Mouse (Mus musculus): ENCODE data around the gene Napsa.

Napsa gene

GRCm38 (mm10) chr7:44597666-44598065 lies 25.5 kb downstream of the Napsa start:
- peak in 1 of 2 experiments; percentile 10 for DNase-seq

GRCm38 (mm10) chr7:44598336-44598735 lies 26.2 kb downstream of the Napsa start:
- peak; percentile 12 to 15 for DNase-seq

GRCm38 (mm10) chr7:44600691-44601262 lies 28.6 kb downstream of the Napsa start:
- peak in 1 of 2 experiments; percentile 6 for DNase-seq

- DNase-seq = peak; percentile 12 to 32
These were observed 29.5 kb downstream of the Napsa start for GRCm38 (mm10) chr7:44601646-44602045.

DNA sequence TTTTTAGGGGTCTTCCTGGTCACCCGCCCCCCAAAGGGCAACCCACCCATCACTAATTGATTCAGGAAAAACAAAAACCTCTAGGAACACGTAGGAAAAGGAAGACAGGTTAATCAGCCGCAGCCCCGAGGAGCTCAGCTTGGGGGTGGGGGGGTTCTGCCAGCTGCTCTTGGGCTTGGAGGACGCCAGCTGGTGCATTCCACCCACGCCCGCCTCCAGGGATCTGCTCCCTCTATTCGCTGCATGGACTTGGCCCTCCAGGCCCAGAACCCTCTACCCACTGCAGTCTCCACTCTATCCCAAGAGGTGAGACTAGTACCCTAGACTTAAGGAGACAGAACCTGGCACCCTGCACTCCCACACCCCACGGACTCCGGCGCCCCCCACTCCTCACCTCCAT lies 30.3 kb downstream of the Napsa start:
- DNase-seq = peak; percentile 74 to 82

- peak in 1 of 2 experiments; percentile 39 for DNase-seq
These were observed 31.1 kb downstream of the Napsa start for GRCm38 (mm10) chr7:44603186-44603855.

- peak; percentile 62 to 74 for DNase-seq
These were observed 32.0 kb downstream of the Napsa start for GRCm38 (mm10) chr7:44604139-44604606.

- DNase-seq = no peak
These were observed 32.4 kb downstream of the Napsa start for GRCm38 (mm10) chr7:44604619-44605018.

- no peak for DNase-seq
These were observed 33.3 kb downstream of the Napsa start for GRCm38 (mm10) chr7:44605436-44605835.

DNA sequence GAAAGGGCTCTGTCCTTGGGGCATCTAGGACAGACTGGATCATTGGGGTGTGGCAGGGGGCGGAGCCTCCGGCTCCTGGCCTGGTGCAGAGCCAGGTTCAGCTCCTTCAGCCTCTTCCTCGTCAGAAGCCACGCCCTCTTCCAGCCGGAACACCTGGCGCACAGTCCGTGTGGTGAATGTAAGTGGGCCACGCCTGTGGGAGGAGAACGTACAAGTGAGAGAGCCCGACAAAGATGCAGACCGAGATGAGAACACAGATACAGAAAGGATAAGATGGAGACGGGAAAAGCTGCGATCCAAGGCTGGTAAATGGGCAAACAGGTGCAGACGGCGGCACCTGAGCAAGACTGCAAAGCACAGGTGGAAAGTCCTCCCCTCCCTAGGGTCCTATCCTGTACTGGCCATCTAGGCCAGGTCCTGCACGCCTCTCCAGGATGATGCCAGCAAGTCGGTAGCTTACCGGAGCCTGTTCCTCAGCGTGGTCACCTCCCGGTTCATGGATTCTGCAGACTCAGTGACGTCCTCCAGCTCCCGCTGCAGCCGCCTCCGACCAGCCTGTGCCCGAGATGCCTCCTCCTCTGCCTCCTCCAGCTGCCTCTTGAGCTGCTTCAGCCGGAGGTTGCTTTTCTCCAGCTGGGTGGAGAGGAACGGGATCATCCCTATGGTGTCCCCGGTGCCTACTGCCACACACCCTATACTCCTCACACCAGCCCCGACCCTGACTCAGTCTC lies 34.2 kb downstream of the Napsa start:
- peak in 1 of 2 experiments; percentile 48 for DNase-seq

GRCm38 (mm10) chr7:44612192-44612591 lies 40.0 kb downstream of the Napsa start:
- DNase-seq = no peak

- DNase-seq = no peak
These were observed 42.0 kb downstream of the Napsa start for GRCm38 (mm10) chr7:44614041-44614688.

DNA sequence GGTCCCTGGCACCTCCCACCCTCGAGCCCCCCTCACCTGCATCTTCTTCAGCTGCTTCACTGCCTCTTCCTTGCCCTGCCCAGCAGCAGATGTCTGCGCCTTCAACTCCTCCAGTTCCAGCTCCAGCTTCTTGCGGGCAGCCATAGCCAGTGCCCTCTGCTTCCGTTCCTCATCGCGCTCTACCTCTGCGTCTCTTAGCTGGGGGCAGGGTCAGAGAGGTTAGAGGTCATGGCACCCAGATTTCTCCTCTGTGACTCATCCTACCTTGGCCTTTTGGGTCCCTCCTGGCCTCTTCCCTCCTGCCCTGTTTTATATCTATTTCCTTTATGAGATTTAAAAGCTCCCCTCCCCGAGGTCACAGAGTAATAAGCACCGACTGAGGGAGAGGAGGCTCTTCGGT lies 43.1 kb downstream of the Napsa start:
- DNase-seq = no peak

- DNase-seq = peak; percentile 58 to 68
These were observed 43.8 kb downstream of the Napsa start for GRCm38 (mm10) chr7:44615987-44616386.

GRCm38 (mm10) chr7:44617059-44617458 lies 44.9 kb downstream of the Napsa start:
- DNase-seq = peak in 1 of 2 experiments; percentile 31

DNA sequence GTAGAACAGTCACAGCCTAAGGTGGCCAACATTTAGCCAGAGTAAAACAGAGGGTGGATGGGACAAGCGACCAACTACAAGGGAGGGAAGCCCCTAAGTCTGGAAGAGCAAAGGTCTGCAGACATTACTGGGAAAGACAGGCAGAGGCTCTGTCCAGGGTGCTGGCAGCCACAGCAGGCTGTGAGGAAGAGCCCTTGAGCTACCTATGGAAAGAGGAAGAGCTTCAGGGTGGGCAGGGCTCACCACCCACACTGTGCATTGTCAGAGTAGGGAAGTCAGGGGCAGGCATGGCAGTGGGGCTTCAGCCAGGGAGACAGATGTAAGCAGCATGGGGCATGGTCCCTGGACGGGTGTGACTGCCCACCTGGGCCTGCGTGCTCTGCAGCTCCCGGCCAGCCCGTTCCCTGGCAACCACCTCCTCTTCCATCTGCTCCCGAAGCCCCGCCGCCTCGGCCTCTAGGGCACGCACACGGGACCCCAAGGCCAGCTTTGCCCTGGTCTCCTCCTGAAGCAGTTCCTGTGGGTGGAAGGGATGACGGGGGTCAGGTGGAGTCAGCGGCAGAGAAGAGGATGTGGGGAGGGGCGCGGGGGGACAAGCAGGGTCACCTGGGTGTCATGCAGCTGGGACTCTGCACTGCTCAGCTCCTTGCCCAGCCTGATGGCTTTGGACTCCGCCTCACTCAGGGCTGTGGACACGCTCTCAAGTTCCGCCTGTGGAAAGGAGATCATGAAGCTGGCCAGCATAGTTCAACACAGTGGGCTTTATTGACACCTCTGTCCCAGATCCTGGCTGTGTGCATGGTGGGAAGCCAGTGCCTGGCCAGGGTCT lies 51.7 kb downstream of the Napsa start:
- DNase-seq = peak; percentile 62 to 71

DNA sequence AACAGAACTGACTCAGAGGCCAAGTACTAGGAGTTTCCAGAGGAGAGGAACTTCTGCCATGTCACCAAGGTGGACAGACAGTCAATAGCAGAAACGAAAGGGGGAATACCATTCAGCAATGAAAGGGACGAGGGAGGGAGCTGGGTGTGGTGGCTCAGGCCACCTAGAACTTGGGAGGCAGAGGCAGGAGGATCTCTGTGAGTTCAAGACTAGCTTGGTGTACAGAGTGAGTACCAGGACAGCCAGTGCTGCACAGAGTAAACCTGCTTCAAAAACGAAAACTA lies 52.3 kb downstream of the Napsa start:
- DNase-seq = no peak

DNA sequence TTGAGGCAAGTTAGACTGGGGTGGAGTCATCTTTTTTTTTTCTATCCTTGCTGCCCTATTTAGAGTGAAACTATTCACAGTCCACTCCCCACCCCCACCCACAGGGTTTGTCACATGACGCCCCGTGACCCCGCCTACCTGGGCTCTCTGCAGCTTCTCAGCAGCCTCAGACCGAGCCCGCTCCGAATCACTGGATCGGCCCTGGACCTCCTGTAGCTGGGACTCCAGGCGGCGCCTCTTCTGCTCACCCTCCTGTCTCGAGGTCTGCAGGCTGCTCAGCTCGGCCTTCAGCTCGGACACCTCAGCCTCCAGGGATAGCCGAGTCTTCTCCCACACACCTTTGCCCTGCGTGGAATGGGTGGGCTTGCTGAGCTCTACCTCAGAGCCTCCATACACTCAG lies 52.6 kb downstream of the Napsa start:
- peak; percentile 87 to 92 for DNase-seq

DNA sequence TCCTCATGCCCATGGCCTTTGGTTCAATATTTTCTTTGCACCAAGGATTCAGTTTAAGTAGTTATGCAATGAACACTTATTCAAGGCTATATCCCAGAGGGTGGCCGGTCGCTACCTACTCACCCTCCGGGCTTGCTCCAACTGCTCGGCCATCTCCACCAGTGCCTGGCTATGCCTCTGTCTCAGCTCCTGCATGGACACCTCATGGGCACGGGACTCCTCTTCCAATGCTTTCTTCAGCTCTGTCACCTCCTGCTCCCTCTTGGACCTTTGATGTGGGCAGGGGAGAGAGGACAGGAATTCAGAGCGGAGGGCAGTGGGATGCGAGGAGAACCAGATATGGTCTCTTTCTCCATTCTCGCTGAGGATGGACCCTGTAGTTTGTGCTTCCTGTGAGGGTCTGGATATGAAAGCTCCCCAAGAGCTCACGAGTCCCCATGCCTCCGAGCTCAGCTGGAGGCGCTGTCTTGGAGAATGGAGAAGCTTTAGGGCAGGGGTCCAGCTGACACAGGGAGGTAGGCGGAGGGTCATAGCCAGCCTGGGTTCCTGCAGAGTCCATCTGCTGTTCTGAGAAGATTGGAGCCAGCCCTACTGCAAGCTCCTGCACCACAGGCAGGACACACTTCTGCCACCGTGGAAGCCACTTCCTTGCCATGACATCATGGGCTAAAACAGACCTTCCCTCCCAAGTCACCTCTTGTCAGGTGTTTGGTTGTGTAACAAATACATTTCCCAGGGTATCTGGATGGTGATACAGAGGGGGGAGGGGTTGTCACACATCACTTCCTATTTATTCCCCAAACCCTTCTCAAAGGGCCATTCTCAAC lies 53.3 kb downstream of the Napsa start:
- DNase-seq = peak; percentile 91 to 93

DNA sequence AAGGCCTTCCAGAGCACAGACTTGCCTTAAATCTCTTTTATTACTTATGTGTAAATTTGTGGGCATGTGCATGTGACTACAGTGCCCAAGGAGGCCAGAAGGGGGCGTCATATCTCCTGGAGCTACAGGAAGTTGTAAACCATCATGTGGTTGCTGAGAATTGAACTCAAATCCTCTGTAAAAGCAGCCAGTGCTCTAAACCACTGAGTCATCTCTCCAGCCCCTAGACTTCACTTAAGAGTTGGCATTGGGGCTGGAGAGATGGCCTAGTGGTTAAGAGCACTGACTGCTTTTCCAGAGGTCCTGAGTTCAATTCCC lies 53.8 kb downstream of the Napsa start:
- DNase-seq = no peak

GRCm38 (mm10) chr7:44626966-44627365 lies 54.8 kb downstream of the Napsa start:
- DNase-seq = no peak

Measured in cerebellum, postnatal 36 days (tissue).